ENCODE assay signal across 8 mouse cellular contexts in genomic region chr11:54100045-54100691, GRCm38 (mm10). TPM values are rescaled to one million over a fixed set of nuclear protein-coding genes. Genes with fewer than 3 reads are reported as not detected.
DNase-seq lines count a peak whose midpoint lies in the region; ATAC-seq and TF ChIP-seq lines count a peak whose summit lies in the region.

P4ha2 (plus strand) TSS chr11:54100095.

- no peak within 1 kb of the TSS; the same call in 1 of the 2 replicates for H3K27ac ChIP-seq in lung, embryonic 14.5 days (ENCODE audit: low read depth)
- peak within 1 kb of the TSS; percentile 83 for H3K27ac ChIP-seq in embryonic facial prominence, embryonic 10.5 days (replicated peaks)
- peak within 1 kb of the TSS; percentile 38; the same call in 1 of the 2 replicates for H3K27ac ChIP-seq in heart, embryonic 13.5 days (replicated peaks)
- no peak within 1 kb of the TSS for H3K27ac ChIP-seq in neural tube, embryonic 14.5 days (ENCODE audit: low read depth, low read length)

- peak within 1 kb of the TSS; percentile 65 for H3K9ac ChIP-seq in lung, embryonic 14.5 days
- peak within 1 kb of the TSS; percentile 90 for H3K9ac ChIP-seq in heart, embryonic 13.5 days
- peak within 1 kb of the TSS; percentile 59 for H3K9ac ChIP-seq in neural tube, embryonic 14.5 days (replicated peaks; ENCODE audit: low read depth, low read length)

- H3K36me3 ChIP-seq in lung, embryonic 14.5 days (ENCODE audit: insufficient read depth): no peaks in the 10 kb centered on the region
- no peaks in the 10 kb centered on the region for H3K36me3 ChIP-seq in embryonic facial prominence, embryonic 10.5 days (replicated peaks)
- 0 out of 2 replicates have a peak, but pooled peaks cover 5% of the 10 kb centered on the region for H3K36me3 ChIP-seq in heart, embryonic 13.5 days
- no peaks in the 10 kb centered on the region for H3K36me3 ChIP-seq in neural tube, embryonic 14.5 days (ENCODE audit: control insufficient read depth, insufficient read depth, low read length)

- ATAC-seq in lung, embryonic 14.5 days (ENCODE audit: insufficient read depth): peak; percentile 41
- ATAC-seq in heart, embryonic 13.5 days (ENCODE audit: extremely low read depth, insufficient number of reproducible peaks, low FRiP score, low TSS enrichment): no peak
- ATAC-seq in neural tube, embryonic 14.5 days (ENCODE audit: low read depth): peak; percentile 60
- ATAC-seq in erythroid progenitor cell, adult 5-6 weeks (replicated peaks; ENCODE audit: low FRiP score, poor library complexity, severe bottlenecking): no peak

- H3K9me3 ChIP-seq in lung, embryonic 14.5 days (ENCODE audit: low read depth, low read length): no peaks in the 10 kb centered on the region
- no peaks in the 10 kb centered on the region for H3K9me3 ChIP-seq in embryonic facial prominence, embryonic 10.5 days
- no peaks in the 10 kb centered on the region for H3K9me3 ChIP-seq in heart, embryonic 13.5 days
- no peaks in the 10 kb centered on the region for H3K9me3 ChIP-seq in neural tube, embryonic 14.5 days (ENCODE audit: control insufficient read depth, low read length)

- H3K4me3 ChIP-seq in lung, embryonic 14.5 days (ENCODE audit: low read depth, low read length): peak within 1 kb of the TSS; percentile 67
- H3K4me3 ChIP-seq in embryonic facial prominence, embryonic 10.5 days: peak within 1 kb of the TSS; percentile 66
- peak within 1 kb of the TSS; percentile 81 for H3K4me3 ChIP-seq in heart, embryonic 13.5 days
- H3K4me3 ChIP-seq in neural tube, embryonic 14.5 days (ENCODE audit: low read depth, low read length): peak within 1 kb of the TSS; percentile 60

- intact Hi-C loops in left cerebral cortex, postnatal 36 days (cut with DNase I): no loop called here

- TF ChIP-seq CTCF in lung, embryonic 14.5 days (IDR thresholded peaks at IDR 0.05; ENCODE audit: low read depth): no peak

- peak within 1 kb of the TSS; percentile 99 for H3K4me2 ChIP-seq in lung, embryonic 14.5 days
- peak within 1 kb of the TSS; percentile 97 for H3K4me2 ChIP-seq in heart, embryonic 13.5 days
- peak within 1 kb of the TSS; percentile 97 for H3K4me2 ChIP-seq in neural tube, embryonic 14.5 days (ENCODE audit: low read depth, low read length)

- 54% methylated on average over 10 of the region's 10 CpGs for WGBS in lung, embryonic 14.5 days
- WGBS in embryonic facial prominence, embryonic 10.5 days: 52% methylated on average over 10 of the region's 10 CpGs
- 49% methylated on average over 10 of the region's 10 CpGs for WGBS in heart, embryonic 13.5 days
- 45% methylated on average over 10 of the region's 10 CpGs for WGBS in neural tube, embryonic 14.5 days

- peak; percentile 7 for DNase-seq in lung, embryonic 14.5 days
- DNase-seq in lung, postnatal 10 days: no peak
- no peak for DNase-seq in embryonic facial prominence, embryonic 10.5 days (ENCODE audit: low spot score)
- no peak for DNase-seq in left cerebral cortex, postnatal 36 days (ENCODE audit: low spot score in 2 of 2)
- DNase-seq in right cerebral cortex, postnatal 4 days: no peak

- H3K27me3 ChIP-seq in lung, embryonic 14.5 days (ENCODE audit: insufficient read depth, low read length): no peaks in the 10 kb centered on the region; the same call in 1 of the 2 replicates
- peaks cover 34% of the 10 kb centered on the region for H3K27me3 ChIP-seq in embryonic facial prominence, embryonic 10.5 days (replicated peaks; ENCODE audit: low read depth, poor library complexity, severe bottlenecking)
- H3K27me3 ChIP-seq in heart, embryonic 13.5 days (replicated peaks): peaks cover 14% of the 10 kb centered on the region; the same call in 1 of the 2 replicates
- no peaks in the 10 kb centered on the region for H3K27me3 ChIP-seq in neural tube, embryonic 14.5 days (ENCODE audit: control insufficient read depth, insufficient read depth, low read length)

- 0 out of 2 replicates have a peak, but pooled peaks cover 5% of the 10 kb centered on the region for H3K4me1 ChIP-seq in lung, embryonic 14.5 days (ENCODE audit: insufficient read depth)
- peaks cover 36% of the 10 kb centered on the region for H3K4me1 ChIP-seq in embryonic facial prominence, embryonic 10.5 days
- H3K4me1 ChIP-seq in heart, embryonic 13.5 days: peaks cover 35% of the 10 kb centered on the region
- H3K4me1 ChIP-seq in neural tube, embryonic 14.5 days (ENCODE audit: control insufficient read depth, insufficient read depth, low read length): peaks cover 8% of the 10 kb centered on the region; the same call in 1 of the 2 replicates

RNA-seq across cellular contexts. Expression of gene P4ha2, which starts in this region (rescaled TPM):
- polyA plus RNA-seq in lung, embryonic 14.5 days (2014; fragmentation: Nextera tagmentation; extraction: Ambion mirVana): 26.0 and 28.4 TPM in 2 replicates
- 36.5 and 36.8 TPM in 2 replicates for polyA plus RNA-seq in embryonic facial prominence, embryonic 10.5 days (2016; fragmentation: Nextera tagmentation; extraction: Ambion mirVana)
- 44.7 and 51.5 TPM in 2 replicates for polyA plus RNA-seq in heart, embryonic 13.5 days (2015; fragmentation: Nextera tagmentation; extraction: Ambion mirVana)
- total RNA-seq in left cerebral cortex, postnatal 36 days (2021): 10 to 100 TPM; 15.4 to 21.4 TPM
- polyA plus RNA-seq in neural tube, embryonic 14.5 days (2014; fragmentation: Nextera tagmentation; extraction: Ambion mirVana): 10.1 and 12.8 TPM in 2 replicates
- total RNA-seq in erythroid progenitor cell, adult 5-6 weeks (2015; ENCODE audit: low replicate concordance): not detected in 2 replicates
- not detected in 2 replicates for total RNA-seq in erythroid progenitor cell, adult 5-6 weeks (2017; ENCODE audit: low replicate concordance)

Comparison
In these comparisons a context has a peak if more than half of its experiments do, and no peak if none do; other contexts are left out.
1. RNA of gene P4ha2 (total RNA-seq): 15.4 to 21.4 TPM in left cerebral cortex, postnatal 36 days; not detected in erythroid progenitor cell, adult 5-6 weeks; every median in the first group is over 10 times any median in the second.
2. ATAC-seq: peak in lung, embryonic 14.5 days (single experiment) and neural tube, embryonic 14.5 days (single experiment); none in heart, embryonic 13.5 days (single experiment) and erythroid progenitor cell, adult 5-6 weeks (single experiment).
3. H3K27ac ChIP-seq: peak in embryonic facial prominence, embryonic 10.5 days (single experiment) and heart, embryonic 13.5 days (single experiment); none in lung, embryonic 14.5 days (single experiment) and neural tube, embryonic 14.5 days (single experiment).
4. Peak in every context shown above with its lines, with median percentiles within 50 percentile points of each other: H3K4me2 ChIP-seq, H3K4me3 ChIP-seq and H3K9ac ChIP-seq.